Mouse (Mus musculus) adrenal gland, adult 2 months (tissue): ENCODE results near the gene Sgo1. TPM values are rescaled to one million over a fixed set of nuclear protein-coding genes. Genes with fewer than 3 reads are reported as not detected.
A peak's percentile ranks its signal among the peaks of the same experiment; 100 is the strongest.

Experiments
- DNase-seq: peaks from one replicate; pipeline ENCODE4 v3.0.0; 2021
- polyA plus RNA-seq: library from polyadenylated mRNA; depleted of rRNA; stranded (reverse); fragments of >200 nt; gene quantifications from 2 replicates; pipeline ENCODE4 v1.2.3, GENCODE M21; 2012; rRNA removed
- total RNA-seq, 2 experiments: library from RNA; stranded (reverse); gene quantifications; 2 replicates each; pipeline ENCODE4 v1.2.3; 2021

Gene Sgo1
- total and polyA plus RNA-seq, 3 experiments = 0.35 to 1.1 TPM; not detected in 1

DNA sequence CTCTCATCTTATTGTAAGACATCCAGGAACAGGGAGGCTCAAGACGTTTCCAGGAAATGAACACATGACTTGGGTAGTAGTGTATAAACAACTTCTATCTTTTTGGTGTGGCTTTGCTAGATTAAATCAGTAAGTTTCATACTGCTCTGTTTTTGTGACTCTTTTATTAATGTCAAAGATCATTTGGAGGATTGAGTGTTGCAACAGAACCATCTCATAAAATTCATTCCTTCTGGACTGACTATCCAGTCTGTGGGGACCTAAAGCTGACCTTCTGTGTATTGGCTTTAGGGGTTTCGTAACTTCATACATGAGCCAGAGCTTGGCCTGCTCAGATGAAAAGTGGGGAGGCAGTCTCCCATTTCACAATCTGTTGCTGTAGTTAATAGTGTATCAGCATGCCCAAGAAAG is 38.9 kb downstream of the Sgo1 start:
- peak; percentile 68 for DNase-seq

DNA sequence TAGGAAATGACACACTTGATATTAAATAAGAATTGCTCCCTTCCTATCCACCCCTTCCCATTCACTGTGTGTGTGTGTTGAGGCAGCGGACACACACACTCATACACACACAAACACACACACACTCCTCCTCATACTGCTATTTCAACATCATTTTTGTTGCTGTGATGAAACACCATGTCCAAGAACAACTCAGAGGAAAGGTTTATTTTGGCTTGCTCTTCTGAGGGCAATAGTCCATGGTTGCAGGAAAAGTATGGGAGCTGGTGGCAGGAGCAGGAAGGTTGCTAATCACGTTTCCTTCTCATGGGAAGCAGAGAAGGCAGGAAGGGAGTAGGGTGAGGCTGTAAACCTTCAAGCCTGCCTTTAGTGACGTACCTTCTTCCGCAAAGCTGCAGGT is 45.8 kb downstream of the Sgo1 start:
- DNase-seq = no peak

DNA sequence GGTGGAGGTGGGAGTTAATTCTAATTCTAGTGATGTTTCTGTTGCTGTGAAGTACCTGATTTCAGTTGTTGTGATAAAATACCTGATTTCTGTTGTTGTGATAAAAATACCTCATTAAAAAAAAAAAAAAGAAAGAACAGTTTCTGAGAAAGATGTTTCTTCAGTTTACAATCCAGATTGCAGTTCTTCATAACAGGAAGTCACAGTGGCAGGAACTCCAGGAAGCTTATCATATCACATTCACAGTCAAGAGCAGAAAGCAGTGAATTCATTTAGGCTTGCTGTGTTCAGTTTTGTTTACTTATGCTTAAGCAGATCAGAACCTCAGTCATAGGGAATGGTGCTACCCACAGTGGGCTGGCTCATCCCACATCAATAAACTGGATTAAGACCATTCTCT is 57.8 kb downstream of the Sgo1 start:
- no peak for DNase-seq

DNA sequence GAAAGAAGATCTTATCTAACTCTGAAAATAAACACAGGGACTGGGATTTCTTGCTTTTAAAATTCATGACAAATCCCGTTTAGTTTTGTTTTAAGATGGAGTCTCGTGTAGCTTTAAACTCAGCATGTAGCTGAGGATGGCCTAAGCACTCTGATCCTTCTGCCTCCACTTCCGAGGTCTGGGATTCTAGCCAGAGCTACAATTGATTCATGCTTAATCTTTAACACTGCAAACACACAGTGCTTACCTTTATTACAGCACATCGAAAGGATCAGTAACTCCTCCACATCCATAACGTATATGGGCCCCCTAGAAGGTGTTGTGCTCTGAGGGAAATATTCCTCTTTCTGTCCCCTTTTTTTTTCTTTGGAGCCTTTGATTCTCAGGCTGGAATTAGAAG is 61.0 kb downstream of the Sgo1 start:
- DNase-seq = no peak

DNA sequence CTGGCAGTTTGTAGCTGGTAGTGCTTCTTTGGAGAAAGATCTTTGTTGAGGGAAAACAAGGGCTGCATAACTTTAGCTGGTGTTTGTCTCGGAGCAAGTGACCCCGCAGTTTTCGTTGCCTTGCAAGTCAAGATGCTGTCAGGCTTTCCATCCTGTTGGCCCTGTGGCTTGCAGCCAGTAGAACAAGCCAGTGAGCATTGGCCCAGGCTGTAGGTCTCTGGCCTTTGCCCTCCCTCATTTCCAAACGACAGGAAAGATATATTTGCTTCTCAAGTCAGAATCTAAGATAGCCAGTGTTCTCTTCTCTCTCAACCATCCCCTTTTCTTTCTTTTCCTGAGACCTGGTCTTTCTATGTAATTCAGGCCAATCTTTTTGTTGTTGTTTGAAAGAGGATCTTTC is 61.6 kb downstream of the Sgo1 start:
- peak; percentile 40 for DNase-seq

DNA sequence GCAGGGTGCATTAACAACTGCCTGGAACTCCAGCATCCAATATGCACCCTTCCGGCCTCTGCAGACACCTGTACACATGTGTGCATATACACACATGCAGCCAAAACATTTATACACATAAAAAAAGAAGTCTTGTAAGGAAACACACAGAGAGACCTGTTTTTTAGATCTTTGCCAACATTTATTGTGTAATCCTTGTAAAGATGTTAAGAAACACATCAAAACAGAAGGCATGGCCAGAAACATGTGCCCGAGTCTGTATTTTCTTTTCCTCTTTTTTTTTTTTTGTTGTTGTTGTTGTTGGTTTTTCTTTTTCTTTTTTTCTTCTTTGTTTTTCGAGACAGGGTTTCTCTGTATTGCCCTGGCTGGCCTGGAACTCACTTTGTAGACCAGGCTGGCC is 63.0 kb downstream of the Sgo1 start:
- no peak for DNase-seq

Other genes starting within 250 kb of the Sgo1 start
- gene Efhb, start 226.0 kb downstream of the Sgo1 start, total RNA-seq = under 1 TPM; 0.46 to 0.59 TPM
- 0.03 TPM in 1 of 2 replicates, not detected in the other for gene Efhb, start 226.0 kb downstream of the Sgo1 start, polyA plus RNA-seq
- 10 to 100 TPM; 89.3 to 93.3 TPM for gene Rab5a, start 210.1 kb downstream of the Sgo1 start, total RNA-seq
- gene Rab5a, start 210.1 kb downstream of the Sgo1 start, polyA plus RNA-seq = 2.9 and 3.1 TPM in 2 replicates
- gene Pp2d1, start 149.9 kb downstream of the Sgo1 start, total RNA-seq = not detected
- gene Pp2d1, start 149.9 kb downstream of the Sgo1 start, polyA plus RNA-seq = not detected in 2 replicates
- gene Kat2b, start 122.5 kb downstream of the Sgo1 start, total RNA-seq = 10 to 100 TPM; 76.0 to 81.3 TPM
- gene Kat2b, start 122.5 kb downstream of the Sgo1 start, polyA plus RNA-seq = 20.7 and 25.2 TPM in 2 replicates
- gene Sult1c2, start 157.0 kb upstream of the Sgo1 start, total RNA-seq = under 1 TPM; 0.21 to 0.46 TPM
- gene Sult1c2, start 157.0 kb upstream of the Sgo1 start, polyA plus RNA-seq = not detected in 2 replicates